Mouse (Mus musculus) heart, postnatal 36 days (tissue): Measurements from ENCODE around the gene Myo1h. TPM values are rescaled to one million over a fixed set of nuclear protein-coding genes. Genes with fewer than 3 reads are reported as not detected.

Experiments
- DNase-seq, 2 experiments: peaks; one replicate each; pipeline ENCODE4 v3.0.0; 2021 to 2022
- intact Hi-C: fragments of 180-260 bp; cut with DNase I; formaldehyde crosslinking; loops from one replicate; pipeline ENCODE4 v1.15.1; 2025
- microRNA-seq, 2 experiments: library from miRNA; unstranded; fragments of <30 nt; microRNA quantifications; one replicate each; pipeline ENCODE4 v1.2.0; 2021; ENCODE audit warnings: borderline number of aligned reads in 2 of 2
- total RNA-seq, 2 experiments: library from RNA; stranded (reverse); gene quantifications; 2 replicates each; pipeline ENCODE4 v1.2.3; 2021

Gene Myo1h
- total RNA-seq, 2 experiments from 2014 or later = 0.14 TPM; not detected in 1

DNA sequence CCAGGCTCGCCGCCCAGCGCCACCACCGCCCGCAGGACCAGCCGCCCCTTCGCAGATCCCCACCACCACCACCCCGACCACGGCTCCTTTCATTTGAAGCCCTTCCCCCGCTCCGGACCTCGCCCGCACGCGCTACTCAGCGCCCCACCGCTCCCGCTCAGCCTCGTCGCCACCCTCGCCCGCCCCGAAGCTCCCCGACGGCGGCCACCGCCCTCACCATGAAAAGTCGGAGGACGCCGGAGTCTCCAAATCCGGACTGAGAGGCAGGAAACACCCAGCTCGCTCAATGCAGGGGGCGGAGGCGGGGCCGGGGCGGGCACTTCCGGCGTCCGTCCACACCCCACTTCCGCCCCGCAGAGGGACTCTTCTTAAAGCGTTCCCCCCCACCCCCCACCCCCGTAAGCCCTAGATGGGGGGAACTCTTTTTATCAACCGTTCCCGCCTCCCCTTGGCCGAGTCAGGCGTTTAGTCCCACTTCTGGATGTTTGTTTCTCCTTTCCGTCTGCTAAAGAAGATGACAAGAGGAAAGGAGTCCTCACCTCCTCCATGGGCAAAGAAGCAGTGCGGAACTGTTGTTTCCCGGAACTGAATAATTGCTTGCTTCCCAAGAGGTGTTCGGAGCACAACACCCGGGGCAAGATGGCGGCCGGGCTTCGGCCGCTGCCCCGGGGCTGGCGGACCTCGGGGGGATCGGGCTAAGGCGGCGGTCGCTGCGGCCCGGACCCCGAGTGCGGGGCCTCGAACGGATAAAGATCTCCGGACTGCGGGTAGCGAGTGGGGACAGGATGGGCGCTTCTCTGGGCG, 91.4 kb downstream of the Myo1h start, which contains the start of the genes Kctd10 and Ube3b:
Gene Kctd10 (minus strand): TSS at position 300 of the 804 bp plus-strand sequence.
Gene Ube3b (plus strand): TSS at position 399 of the 804 bp plus-strand sequence.
- DNase-seq = peak; percentile 84 to 89
- intact Hi-C loops = no loop called here

DNA sequence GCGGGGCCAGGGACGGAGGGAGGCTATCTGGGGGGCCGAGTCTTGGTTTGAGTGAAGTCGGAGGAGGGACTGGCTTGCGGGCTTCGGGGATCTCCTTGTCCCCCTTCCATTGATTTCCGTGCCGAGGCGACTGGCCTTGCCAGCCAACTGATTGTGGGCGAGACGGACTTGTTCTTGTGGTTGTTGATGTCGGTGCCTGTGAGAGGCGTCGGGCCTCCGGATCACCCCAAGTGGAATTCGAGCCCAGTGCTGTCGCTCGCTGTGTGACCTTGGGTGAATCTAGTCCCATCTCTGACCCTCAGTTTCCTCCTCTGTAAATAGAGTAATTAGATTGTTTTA, 92.0 kb downstream of the Myo1h start:
- DNase-seq = no peak
- intact Hi-C loops = no loop called here

DNA sequence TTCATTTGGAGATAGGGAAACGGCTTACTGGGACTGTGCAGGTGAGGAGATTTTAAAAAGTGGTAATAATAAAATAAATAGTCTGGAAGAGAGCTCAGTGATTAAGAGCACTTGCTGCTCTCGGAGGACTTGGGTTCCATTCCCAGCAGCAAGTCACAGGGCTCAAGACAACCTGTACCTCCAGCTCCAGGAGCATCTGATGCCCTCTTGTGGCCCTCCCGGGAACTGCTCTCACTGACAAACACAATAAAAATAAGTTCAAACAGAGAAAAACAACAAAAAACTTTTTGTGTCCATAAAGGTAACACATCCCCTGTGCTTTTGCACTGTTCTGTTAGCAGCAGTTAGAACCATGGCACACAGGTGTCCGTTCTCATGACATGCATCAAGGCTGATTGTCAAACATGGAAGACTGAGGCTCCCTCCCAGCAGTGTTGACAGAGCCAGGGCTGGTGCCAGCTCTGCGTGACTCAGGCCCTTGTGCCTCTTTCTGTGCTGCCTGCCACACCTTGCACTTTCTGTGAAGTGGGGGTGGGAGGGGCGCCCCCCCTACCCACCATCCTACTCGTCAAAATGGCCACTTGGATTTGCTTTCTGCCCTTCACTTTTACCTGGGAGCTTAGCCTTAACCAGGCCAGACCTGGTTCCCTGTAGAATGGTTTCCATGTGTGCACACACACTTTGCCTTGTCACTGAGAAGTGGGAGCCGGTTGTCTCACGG, 94.4 kb downstream of the Myo1h start:
- intact Hi-C loops = loop anchor here (1.0 kb wide), 2 partner anchors 27 to 71 kb away; no protein-coding TSS in a partner anchor
- peak; percentile 33 to 62 for DNase-seq

DNA sequence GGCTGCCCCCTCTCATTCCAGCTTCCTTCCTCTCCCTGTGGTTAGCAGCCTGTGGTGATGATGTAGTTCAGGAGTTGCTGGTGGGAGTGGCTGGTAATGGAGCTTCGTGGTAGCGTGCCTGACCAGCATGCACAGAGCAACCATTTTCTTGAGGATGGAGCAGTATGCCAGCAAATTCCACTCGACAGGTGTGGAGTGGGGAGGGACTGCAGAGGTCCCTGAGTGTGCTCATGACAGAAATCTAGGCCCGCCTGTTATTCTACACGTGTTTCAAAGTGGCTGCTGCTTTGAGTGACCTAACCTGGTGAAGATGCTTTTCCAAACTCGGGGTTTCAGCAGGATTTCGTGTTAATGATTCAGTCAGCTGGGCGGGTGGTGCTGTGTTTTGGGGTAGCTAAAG, 95.5 kb downstream of the Myo1h start:
- intact Hi-C loops = no loop called here
- no peak for DNase-seq

DNA sequence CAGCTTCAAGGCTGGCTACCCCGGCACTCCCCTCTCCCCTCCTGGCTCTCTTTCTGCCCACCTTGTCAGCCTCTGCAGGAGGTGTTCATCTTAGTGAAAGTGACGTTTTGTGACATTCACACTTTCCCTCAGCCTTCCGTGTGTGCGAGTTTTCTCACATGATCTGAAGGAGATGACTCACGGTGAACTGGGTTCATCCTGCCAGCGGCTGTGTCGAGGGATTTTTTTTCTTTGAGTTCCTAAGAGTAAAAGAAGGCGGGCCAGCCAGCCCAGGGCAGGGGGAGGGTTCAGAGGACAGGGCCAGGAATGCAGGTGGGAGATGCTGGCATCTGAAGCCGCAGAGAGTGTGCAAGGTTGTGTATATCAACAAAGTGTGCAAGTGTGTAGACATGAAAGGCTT, 104.2 kb downstream of the Myo1h start:
- intact Hi-C loops = no loop called here
- DNase-seq = no peak

DNA sequence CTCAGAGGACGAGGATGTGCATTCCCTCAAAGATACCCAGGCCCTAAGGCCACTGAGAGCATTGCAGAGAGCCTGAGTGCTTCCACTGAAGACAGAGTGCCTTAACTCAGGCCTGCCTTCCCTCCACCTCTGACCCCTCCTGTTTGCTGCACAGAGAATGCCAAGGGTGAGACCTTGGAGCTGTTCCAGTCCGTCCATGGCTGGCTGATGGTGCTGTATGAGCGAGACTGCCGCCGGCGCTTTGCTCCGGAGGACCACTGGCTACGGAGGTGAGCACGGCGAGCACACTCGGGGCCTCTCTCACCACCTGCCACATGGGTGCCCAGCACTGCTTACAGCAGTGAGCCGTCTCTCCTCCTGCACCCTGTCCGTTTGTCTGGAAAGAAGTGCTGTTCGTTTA, 117.6 kb downstream of the Myo1h start:
- DNase-seq = no peak
- intact Hi-C loops = no loop called here

DNA sequence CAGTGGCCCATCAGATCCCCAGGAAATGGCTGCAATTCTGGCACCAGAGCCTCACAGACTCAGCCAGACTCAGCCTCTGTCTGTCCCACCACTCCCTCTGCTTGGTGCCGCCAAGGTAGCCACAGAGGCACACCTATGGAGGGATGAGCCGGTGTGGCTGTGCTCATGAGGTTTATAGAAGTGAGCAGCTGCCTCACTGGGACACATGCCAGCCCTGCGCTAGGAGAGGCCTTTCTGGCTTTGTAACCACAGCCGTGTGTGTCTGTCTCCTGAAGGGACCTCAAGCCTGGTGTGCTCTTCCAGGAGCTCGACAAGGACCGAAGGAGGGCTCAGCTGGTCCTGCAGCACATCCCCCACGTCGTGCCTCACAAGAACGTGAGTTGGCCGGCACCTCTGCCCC, 118.3 kb downstream of the Myo1h start:
- intact Hi-C loops = no loop called here
- no peak for DNase-seq

DNA sequence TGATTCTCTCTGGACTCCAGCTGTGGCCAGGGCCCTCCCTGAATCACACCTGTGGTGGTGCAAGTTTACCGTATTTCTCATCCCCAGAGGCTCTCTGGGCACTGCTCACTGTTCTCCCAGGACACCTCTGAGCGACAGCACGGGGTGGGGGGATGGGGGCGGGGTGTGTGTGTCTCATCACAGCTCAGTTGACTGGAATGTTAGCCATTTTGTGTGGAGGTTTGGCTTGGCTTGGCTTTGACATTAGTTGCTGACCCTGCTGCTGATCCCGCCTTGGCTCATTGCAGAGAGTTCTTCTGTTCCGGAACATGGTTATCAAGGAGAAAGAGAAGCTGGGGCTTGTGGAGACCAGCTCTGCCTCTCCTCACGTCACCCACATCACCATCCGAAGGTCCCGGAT, 118.8 kb downstream of the Myo1h start:
- intact Hi-C loops = no loop called here
- no peak for DNase-seq

DNA sequence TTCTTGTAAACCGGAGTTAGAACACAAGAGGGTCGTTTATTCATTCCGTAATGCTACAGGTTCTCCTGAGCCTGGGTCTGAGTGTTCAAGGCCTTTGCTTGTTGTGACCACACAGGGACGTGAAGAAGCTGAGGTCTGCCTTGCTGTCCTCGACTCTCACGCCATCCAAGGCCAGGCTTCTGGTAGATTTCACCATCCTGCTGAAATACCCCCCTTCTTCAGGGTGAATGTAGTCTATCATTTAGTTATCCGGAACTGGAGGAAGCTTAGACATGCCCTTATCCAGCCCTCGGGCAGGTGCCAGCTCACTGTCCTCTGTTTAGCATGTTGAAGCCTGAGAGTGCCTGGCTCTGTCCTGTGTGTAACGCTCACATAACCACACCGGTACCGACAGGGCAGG, 119.9 kb downstream of the Myo1h start:
- intact Hi-C loops = no loop called here
- no peak for DNase-seq

DNA sequence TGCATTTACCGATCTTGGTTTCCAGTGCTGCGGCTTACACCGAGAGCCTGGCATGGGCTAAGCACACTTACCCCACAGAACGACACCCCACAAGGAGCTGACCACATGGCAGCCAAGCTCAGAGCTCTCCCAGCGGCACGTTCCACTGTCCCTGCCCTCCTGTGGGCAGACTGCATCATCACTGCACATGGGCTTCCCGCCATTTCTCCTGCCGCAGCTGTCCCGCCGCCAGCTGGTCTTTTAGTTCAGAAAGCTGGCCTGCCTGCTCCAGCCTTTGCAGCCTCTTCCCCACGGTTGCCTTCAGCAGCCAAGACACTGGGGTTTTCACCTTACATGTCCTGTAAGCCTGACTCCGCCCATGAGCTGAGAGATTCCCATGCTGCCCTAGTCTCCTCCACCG, 121.5 kb downstream of the Myo1h start:
- intact Hi-C loops = no loop called here
- DNase-seq = no peak

DNA sequence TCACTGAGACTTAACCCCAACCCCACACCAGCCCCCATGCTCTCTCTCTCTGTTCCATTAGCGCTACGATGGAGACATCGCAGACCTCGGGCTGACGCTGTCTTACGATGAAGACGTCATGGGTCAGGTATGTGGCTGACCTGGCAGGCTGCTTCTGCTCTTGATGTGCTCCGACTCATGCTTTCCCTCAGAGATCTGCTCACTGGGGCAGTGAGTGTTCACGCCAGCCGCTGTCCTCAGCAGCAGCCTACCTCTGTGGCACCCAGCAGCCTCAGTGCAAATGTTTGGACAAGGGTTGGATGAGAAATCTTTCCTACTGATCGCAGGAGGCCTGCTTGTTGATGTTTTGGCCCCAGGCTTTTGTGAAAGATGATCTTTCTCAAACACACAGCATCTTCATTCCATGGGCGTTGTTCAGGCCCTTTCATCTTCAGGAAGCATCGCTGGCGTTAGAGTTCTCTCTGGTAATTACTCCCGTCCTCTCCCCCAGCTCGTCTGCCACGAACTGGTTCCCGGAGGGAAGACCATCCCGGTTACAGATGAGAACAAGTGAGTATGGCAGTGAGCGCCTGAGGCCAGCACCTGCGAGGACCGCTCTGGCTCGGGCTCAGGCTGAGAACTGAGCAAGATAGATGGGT, 123.5 kb downstream of the Myo1h start:
- intact Hi-C loops = no loop called here

DNA sequence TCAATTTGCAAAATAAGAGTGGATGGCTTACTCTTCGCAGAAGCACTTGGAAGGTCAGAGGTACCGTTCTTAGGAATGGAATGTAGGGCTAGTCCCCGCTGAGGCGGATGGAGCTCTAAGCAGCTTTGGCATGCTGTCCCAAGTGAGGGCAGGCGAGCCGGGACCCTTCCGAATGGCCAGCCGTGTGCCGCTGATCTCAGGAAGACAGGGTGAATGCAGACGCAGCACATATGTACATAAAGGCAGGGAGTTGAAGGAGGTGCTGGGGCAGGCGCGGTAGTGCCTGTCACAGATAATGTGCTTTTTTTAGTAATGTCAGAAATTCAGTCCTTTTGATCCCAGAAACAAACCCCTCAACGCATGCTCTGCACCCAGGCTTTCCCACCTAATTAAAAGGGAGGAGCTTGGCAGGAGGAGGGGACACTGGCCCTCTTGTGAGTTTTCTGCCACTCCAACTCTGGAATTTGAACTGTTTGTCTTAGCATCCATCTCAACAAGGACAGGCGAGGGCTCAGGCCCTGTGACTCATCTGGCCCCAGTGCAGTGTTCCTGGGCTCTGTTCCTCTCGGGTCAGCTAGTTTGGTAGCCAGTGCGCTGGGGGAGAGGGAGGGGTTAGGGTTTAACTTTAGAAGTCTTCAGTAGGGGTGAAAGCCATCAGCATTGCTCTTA, 124.2 kb downstream of the Myo1h start:
- DNase-seq = peak; percentile 17 to 22
- intact Hi-C loops = no loop called here

More for the DNA sequence above, 123.5 kb downstream of the Myo1h start:
- no peak for DNase-seq

Small RNA genes lying within 50 kb of the gene (microRNA-seq; reads per million reads assigned to microRNA genes)
- 0 reads per million in 2 experiments for gene Mir7027

Other genes with a start within 250 kb of the Myo1h start
- 10 to 100 TPM; 11.3 to 13.5 TPM for gene Usp30, start 223.7 kb upstream of the Myo1h start, total RNA-seq
- not detected for gene Svop, start 197.6 kb upstream of the Myo1h start, total RNA-seq
- gene Alkbh2, start 160.9 kb upstream of the Myo1h start, total RNA-seq = 1 to 10 TPM; 1.2 to 1.5 TPM
- gene Ung, start 158.8 kb upstream of the Myo1h start, total RNA-seq = 10 to 100 TPM; 26.4 to 27.3 TPM
- 100 to 1,000 TPM; 232 to 242 TPM for gene Acacb, start 142.6 kb upstream of the Myo1h start, total RNA-seq
- not detected for gene Foxn4, start 15.4 kb upstream of the Myo1h start, total RNA-seq
- 10 to 100 TPM; 49.4 to 51.4 TPM for gene Kctd10, start 91.3 kb downstream of the Myo1h start, total RNA-seq
- gene Ube3b, start 91.4 kb downstream of the Myo1h start, total RNA-seq = 10 to 100 TPM; 82.8 to 96.4 TPM
- gene Mmab, start 154.9 kb downstream of the Myo1h start, total RNA-seq = 10 to 100 TPM; 16.2 to 18.3 TPM
- gene Mvk, start 155.1 kb downstream of the Myo1h start, total RNA-seq = 10 to 100 TPM in 1 of 2 experiments, 1 to 10 TPM in 1; 9.3 to 12.2 TPM